Mouse (Mus musculus) heart, postnatal 4 days (tissue): ENCODE data around the gene Psma6. TPM values are rescaled to one million over a fixed set of nuclear protein-coding genes. Genes with fewer than 3 reads are reported as not detected.

Experiments
- DNase-seq: peaks from one replicate; pipeline ENCODE4 v3.0.0; 2021
- total RNA-seq, 2 experiments: library from RNA; stranded (reverse); gene quantifications; 2 replicates each; pipeline ENCODE4 v1.2.3; 2021

The Psma6 gene
- total RNA-seq, 2 experiments from 2014 or later: 192 to 195 TPM

GRCm38 (mm10) chr12:55465401-55465983, 81.5 kb downstream of the Psma6 start:
- no peak for DNase-seq

GRCm38 (mm10) chr12:55466088-55466701, 82.2 kb downstream of the Psma6 start:
- DNase-seq: peak; percentile 36

GRCm38 (mm10) chr12:55466816-55467215, 82.8 kb downstream of the Psma6 start:
- DNase-seq: no peak

- DNase-seq: no peak
Measured at GRCm38 (mm10) chr12:55467331-55468180, 83.5 kb downstream of the Psma6 start.

Other genes starting within 250 kb of the Psma6 start
- gene Srp54b, start 229.1 kb upstream of the Psma6 start, total RNA-seq: 10 to 100 TPM; 38.6 to 43.3 TPM
- 1 to 10 TPM in 1 of 2 experiments, not detected in 1; 4.7 TPM for gene 1700047I17Rik2, start 184.6 kb upstream of the Psma6 start, total RNA-seq
- 10 to 100 TPM; 27.2 to 31.5 TPM for gene Srp54c, start 154.1 kb upstream of the Psma6 start, total RNA-seq
- gene 1110008L16Rik, start 84.6 kb upstream of the Psma6 start, total RNA-seq: 10 to 100 TPM; 10.7 to 11.1 TPM
- 10 to 100 TPM; 11.7 to 12.9 TPM for gene Ppp2r3c, start 81.2 kb upstream of the Psma6 start, total RNA-seq
- gene Nfkbia, start 108.4 kb downstream of the Psma6 start, total RNA-seq: 10 to 100 TPM; 31.4 to 34.2 TPM
- gene Aldoart2, start 181.0 kb downstream of the Psma6 start, total RNA-seq: not detected
- not detected for gene Insm2, start 215.2 kb downstream of the Psma6 start, total RNA-seq